Mouse (Mus musculus): ENCODE data around the gene Ankrd33b.

DNA sequence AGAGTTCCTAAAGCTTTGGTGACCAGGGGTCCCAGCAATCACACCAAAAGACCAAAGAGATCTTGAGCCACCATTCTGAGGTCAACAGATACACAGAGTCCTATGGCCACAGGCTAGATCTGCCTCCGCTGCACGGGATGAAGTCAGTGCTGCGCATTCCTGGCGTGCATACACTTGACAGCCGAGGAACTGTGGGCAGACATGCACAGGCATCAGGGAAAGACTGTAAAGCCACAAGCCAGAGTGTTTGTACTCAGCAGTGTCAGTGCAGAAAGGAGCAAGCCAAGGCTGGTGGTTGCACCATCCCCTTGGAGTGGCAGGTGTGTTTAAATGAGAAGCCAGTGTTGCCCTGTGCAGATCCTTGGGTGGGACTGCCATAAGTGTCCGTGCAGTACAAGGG is 111.8 kb downstream of the Ankrd33b start:
- TF ChIP-seq CTCF (IDR thresholded peaks at IDR 0.05; ENCODE audit: borderline replicate concordance, extremely low read depth, insufficient read depth, insufficient read length) (no peak), POLR2A (IDR thresholded peaks at IDR 0.05; ENCODE audit: borderline replicate concordance, extremely low read depth, insufficient read depth, insufficient read length, poor library complexity, severe bottlenecking) (no peak)
